Mouse (Mus musculus) intestine, embryonic 15.5 days (tissue): ENCODE data around the gene Rbp3. TPM values are rescaled to one million over a fixed set of nuclear protein-coding genes. Genes with fewer than 3 reads are reported as not detected.

Source experiments
- ATAC-seq: fragments of 200-750 bp; cut with Nextera tagmentation; 2 replicates; pipeline ENCODE4 v1.8.0; 2017; ENCODE audit warnings: moderate TSS enrichment, moderate library complexity
- H3K27ac ChIP-seq: fragments of 300-500 bp; sonication (generic); 2 replicates; pipeline ENCODE4 v1.5.1; 2015; ENCODE audit warnings: mild to moderate bottlenecking, inconsistent platforms
- H3K27me3 ChIP-seq: fragments of 300-500 bp; sonication (generic); replicated peaks from 2 replicates; pipeline ENCODE4 v1.6.1; 2015; ENCODE audit warnings: inconsistent platforms
- H3K36me3 ChIP-seq: fragments of 300-500 bp; sonication (generic); 2 replicates; pipeline ENCODE4 v1.6.1; 2015; ENCODE audit warnings: inconsistent platforms
- H3K4me1 ChIP-seq: fragments of 300-500 bp; sonication (generic); replicated peaks from 2 replicates; pipeline ENCODE4 v1.6.1; 2015; ENCODE audit warnings: inconsistent platforms
- H3K4me2 ChIP-seq: fragments of 300-500 bp; sonication (generic); replicated peaks from 2 replicates; pipeline ENCODE4 v1.6.1; 2015; ENCODE audit warnings: mild to moderate bottlenecking, inconsistent platforms
- H3K4me3 ChIP-seq: fragments of 300-500 bp; sonication (generic); replicated peaks from 2 replicates; pipeline ENCODE4 v1.5.1; 2015; ENCODE audit warnings: inconsistent platforms
- H3K9ac ChIP-seq: fragments of 300-500 bp; sonication (generic); 2 replicates; pipeline ENCODE4 v1.6.1; 2015; ENCODE audit warnings: inconsistent platforms
- H3K9me3 ChIP-seq: fragments of 300-500 bp; sonication (generic); 2 replicates; pipeline ENCODE4 v1.6.1; 2016; ENCODE audit warnings: inconsistent platforms
- WGBS: fragments of 180-500 bp; shearing (Covaris S2); methylation state at CpG from one replicate; pipeline ENCODE4 v1.1.7; 2015; 5-methylcytosine and 5-hydroxymethylcytosine counted together
- polyA plus RNA-seq: library from polyadenylated mRNA; unstranded; fragments of >200 nt; fragmentation: Nextera tagmentation; extraction: Ambion mirVana; gene quantifications from 2 replicates; pipeline ENCODE4 v1.2.1, GENCODE M21; 2015

Rbp3 gene
- not detected in 2 replicates for polyA plus RNA-seq

- H3K27ac ChIP-seq: no peak within 1 kb of the TSS
- no peaks in the 10 kb centered on the region for H3K4me1 ChIP-seq
- no peak for ATAC-seq
- no peaks in the 10 kb centered on the region for H3K27me3 ChIP-seq
- H3K36me3 ChIP-seq: no peaks in the 10 kb centered on the region
- no peak within 1 kb of the TSS for H3K4me2 ChIP-seq
- WGBS: 83% methylated on average over 5 of the region's 5 CpGs
- H3K9ac ChIP-seq: no peak within 1 kb of the TSS
- H3K4me3 ChIP-seq: no peak within 1 kb of the TSS
- H3K9me3 ChIP-seq: no peaks in the 10 kb centered on the region
Observed at GRCm38 (mm10) chr14:33953761-33954160, at the start of gene Rbp3. Gene Rbp3 (plus strand): TSS chr14:33954003.

GRCm38 (mm10) chr14:33904851-33905250 is 49.0 kb upstream of the Rbp3 start:
- H3K4me1 ChIP-seq: no peaks in the 10 kb centered on the region
- no peak for ATAC-seq

DNA sequence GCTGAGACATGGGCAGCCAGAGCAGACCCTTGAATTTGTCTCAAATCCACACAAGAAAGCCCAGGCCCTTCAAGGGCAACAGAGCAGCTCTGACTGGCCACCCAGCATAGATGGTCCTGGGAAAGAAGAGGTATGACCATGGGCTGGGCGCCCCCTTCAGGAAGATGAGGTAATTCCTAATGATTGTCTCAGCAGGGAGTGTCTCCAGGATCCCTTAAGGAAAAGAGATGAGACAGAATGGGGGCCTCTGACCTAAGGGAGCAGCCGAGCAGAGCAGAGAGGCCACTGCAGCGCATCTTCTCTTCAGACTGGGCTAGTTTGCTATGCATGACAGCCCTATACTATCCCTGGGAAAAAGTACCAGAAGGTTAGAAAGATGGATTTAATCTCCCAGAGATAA is 40.1 kb upstream of the Rbp3 start:
- Histone ChIP-seq H3K4me2 (no peak overlapping the region), H3K27ac (0 out of 2 replicates have a peak overlapping the region, but pooled peaks have one; percentile 7), H3K4me1 (0 out of 2 replicates have a peak, but pooled peaks cover 3% of the 10 kb centered on the region), H3K4me3 (no peak overlapping the region), H3K36me3 (no peaks in the 10 kb centered on the region), H3K9ac (no peak overlapping the region), H3K27me3 (no peaks in the 10 kb centered on the region), H3K9me3 (no peaks in the 10 kb centered on the region)
- no peak for ATAC-seq
- 40% methylated on average over 3 of the region's 3 CpGs for WGBS

More at GRCm38 (mm10) chr14:33904851-33905250, 49.0 kb upstream of the Rbp3 start:
- H3K9ac ChIP-seq: no peak overlapping the region
- no peaks in the 10 kb centered on the region for H3K9me3 ChIP-seq
- H3K27ac ChIP-seq: no peak overlapping the region
- no peak overlapping the region for H3K4me3 ChIP-seq
- no peaks in the 10 kb centered on the region for H3K27me3 ChIP-seq
- H3K4me2 ChIP-seq: no peak overlapping the region
- no peaks in the 10 kb centered on the region for H3K36me3 ChIP-seq

DNA sequence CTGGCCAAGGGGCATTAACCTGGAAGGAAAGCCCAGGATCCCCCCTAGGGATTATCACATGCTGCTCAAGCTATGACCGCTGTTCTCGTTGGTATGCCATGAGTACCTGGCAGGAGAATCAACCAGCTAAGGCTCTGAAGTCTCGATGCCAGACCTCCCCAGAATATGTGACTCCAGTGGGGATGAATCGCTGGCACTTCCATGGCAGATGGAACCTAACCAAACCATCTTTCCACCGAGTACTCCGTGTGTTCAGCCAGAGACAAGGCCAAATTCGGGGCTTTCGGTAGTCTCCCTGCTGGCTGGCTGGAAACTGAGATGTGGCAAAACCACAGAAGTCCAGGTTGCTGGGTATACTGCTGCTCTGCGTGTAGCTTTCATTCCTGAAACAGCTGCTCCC is 39.6 kb upstream of the Rbp3 start:
- 92% methylated on average over 9 of the region's 9 CpGs for WGBS
- Histone ChIP-seq H3K9me3 (no peaks in the 10 kb centered on the region), H3K4me2 (no peak overlapping the region), H3K36me3 (no peaks in the 10 kb centered on the region), H3K4me3 (no peak overlapping the region), H3K27me3 (no peaks in the 10 kb centered on the region), H3K27ac (no peak overlapping the region), H3K4me1 (0 out of 2 replicates have a peak, but pooled peaks cover 3% of the 10 kb centered on the region), H3K9ac (no peak overlapping the region)
- ATAC-seq: no peak

DNA sequence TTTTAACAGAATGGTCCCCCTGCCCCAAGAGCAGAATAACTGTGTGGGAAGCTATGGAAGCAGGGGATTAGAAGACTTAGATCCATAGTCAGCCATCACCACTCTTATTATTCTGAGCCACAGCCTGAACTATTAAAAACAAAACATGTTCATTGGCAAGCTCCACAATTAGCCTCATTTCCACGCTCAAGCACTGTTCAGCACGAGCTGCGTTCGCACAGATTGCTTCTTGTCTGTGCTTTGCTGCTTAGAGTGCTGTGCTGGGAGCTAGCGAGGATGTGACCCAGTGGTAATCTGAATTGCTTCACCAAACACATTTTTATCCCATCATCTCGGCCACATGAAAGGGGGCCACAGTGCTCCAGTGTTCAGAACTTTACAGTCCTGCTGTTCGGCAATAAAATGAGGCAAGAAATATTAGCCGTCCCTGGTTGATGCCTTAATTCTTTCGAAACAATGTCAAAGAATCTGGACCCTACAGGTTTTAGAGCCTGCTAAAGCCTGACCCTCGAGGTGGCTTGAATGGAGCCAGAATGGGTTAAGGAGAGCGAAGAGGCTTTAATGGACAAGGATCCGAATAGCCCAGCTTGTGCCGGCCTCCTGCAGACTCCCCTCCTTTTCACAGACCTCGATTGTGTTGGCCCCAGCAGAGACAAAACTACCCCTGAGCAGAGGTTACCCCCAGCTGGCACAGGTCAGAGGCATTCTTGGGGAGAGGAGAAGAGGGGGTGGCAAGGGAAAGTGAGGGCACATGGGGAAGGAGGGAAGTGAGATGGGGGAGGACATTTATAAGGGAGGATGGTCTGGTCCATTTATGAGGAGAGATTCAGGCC is 32.9 kb upstream of the Rbp3 start:
- H3K9me3 ChIP-seq: no peaks in the 10 kb centered on the region
- no peak overlapping the region for H3K4me2 ChIP-seq
- H3K36me3 ChIP-seq: no peaks in the 10 kb centered on the region
- no peak for ATAC-seq
- no peak overlapping the region for H3K27ac ChIP-seq
- H3K4me3 ChIP-seq: no peak overlapping the region
- 62% methylated on average over 14 of the region's 14 CpGs for WGBS
- peaks cover 49% of the 10 kb centered on the region for H3K27me3 ChIP-seq
- H3K9ac ChIP-seq: no peak overlapping the region
- H3K4me1 ChIP-seq: peaks cover 6% of the 10 kb centered on the region

- H3K27me3 ChIP-seq: peaks cover 53% of the 10 kb centered on the region
- no peak overlapping the region for H3K9ac ChIP-seq
- H3K36me3 ChIP-seq: no peaks in the 10 kb centered on the region
- peak overlapping the region; percentile 55 for H3K4me3 ChIP-seq
- WGBS: 20% methylated on average over 8 of the region's 8 CpGs
- ATAC-seq: no peak
- peak overlapping the region; percentile 96 for H3K4me2 ChIP-seq
- peaks cover 6% of the 10 kb centered on the region for H3K4me1 ChIP-seq
- no peak overlapping the region for H3K27ac ChIP-seq
- H3K9me3 ChIP-seq: no peaks in the 10 kb centered on the region
Observed at GRCm38 (mm10) chr14:33922771-33923167, 31.0 kb upstream of the Rbp3 start.

DNA sequence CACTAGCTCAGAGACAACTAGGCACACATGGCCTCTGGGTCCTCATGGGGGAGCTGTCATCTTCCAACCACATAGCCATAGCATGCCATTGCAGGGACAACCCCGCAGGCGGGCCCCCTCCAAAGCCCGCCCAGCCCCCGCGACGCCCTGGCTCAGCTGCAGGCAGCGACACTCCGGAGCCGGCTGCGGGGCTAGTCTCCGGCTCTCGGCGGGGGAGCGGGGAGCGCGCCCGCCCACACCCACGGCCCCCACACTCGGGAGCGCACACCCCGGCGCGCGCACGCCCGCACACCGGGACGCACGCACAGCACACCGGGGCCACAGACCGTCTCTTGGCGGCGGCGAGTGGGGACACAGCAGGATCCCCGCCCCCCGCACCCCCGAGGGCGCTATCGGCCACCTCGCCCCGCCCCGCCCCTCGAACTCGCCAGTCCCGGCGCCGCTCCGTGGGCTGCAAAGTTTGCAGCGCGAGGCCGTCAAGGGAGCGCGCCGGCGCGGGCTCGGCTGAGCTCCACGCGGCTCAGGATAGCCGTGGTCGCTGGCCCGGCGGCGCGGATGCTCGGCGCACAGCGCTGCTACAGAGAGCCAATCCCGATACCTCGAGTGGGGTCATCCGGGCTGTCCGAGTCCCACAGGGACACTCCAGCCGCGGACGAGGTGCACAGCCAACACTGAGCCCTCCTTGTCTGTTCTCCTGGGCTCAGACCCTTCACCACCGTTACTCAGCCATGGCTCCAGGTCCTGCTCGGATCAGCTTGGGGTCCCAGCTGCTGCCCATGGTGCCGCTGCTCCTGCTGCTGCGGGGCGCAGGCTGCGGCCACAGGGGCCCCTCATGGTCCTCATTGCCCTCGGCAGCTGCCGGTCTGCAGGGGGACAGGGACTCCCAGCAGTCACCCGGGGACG is 30.4 kb upstream of the Rbp3 start, which contains the start of gene Gdf10:
Gene Gdf10 (plus strand): TSS at position 420 of the 903 bp plus-strand sequence.
- H3K27ac ChIP-seq: no peak within 1 kb of the TSS
- H3K36me3 ChIP-seq: no peaks in the 10 kb centered on the region
- peaks cover 6% of the 10 kb centered on the region for H3K4me1 ChIP-seq
- peak; percentile 84 for ATAC-seq
- H3K27me3 ChIP-seq: peaks cover 53% of the 10 kb centered on the region
- WGBS: under 1% methylated on average over 73 of the region's 85 CpGs
- H3K4me2 ChIP-seq: peak within 1 kb of the TSS; percentile 96
- H3K4me3 ChIP-seq: peak within 1 kb of the TSS; percentile 55
- H3K9ac ChIP-seq: peak within 1 kb of the TSS; percentile 51
- H3K9me3 ChIP-seq: no peaks in the 10 kb centered on the region

GRCm38 (mm10) chr14:33931853-33932252 is 21.9 kb upstream of the Rbp3 start:
- Histone ChIP-seq H3K4me2 (no peak overlapping the region), H3K27ac (no peak overlapping the region), H3K4me1 (no peaks in the 10 kb centered on the region), H3K9me3 (no peaks in the 10 kb centered on the region), H3K27me3 (peaks cover 19% of the 10 kb centered on the region; the same call in 1 of the 2 replicates), H3K4me3 (no peak overlapping the region), H3K36me3 (no peaks in the 10 kb centered on the region), H3K9ac (no peak overlapping the region)
- 43% methylated on average over 17 of the region's 17 CpGs for WGBS
- no peak for ATAC-seq

DNA sequence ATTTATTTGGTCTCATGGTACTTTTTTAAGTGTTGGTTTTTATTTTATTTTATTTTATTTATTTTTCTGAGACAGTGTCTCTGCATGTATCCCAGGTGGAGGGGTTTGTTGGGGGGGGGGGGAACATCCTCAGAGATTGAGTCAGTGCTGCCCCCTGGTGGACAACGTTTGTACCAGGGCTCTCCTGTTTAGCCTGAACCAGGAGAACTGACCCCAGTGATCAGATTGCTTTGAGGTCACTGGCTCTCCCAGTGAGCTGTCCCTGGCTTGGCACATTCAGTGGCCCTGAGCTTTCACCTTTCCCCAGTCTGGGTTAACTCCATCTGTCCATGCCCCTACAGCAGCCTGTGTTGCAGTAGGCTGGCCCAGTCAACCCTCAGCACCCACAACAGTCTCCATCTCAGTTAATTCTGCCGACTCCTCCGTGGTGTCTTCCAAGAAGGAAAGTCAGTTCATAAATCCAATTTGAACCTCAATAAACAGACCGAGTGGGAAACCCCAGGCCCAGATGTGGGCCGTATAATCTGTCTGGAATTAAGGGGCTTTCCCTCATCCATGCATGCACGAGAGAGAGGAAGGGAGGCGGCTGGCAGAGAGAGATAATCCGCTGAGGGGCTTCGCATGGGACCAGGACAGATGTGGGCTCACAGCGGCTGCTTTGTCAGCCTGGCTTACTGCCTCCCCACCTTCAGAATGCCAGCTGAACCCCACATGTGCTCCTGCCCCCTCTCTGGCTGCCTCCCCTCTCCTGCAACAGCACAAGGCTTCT is 20.7 kb upstream of the Rbp3 start:
- Histone ChIP-seq H3K27ac (no peak overlapping the region), H3K36me3 (no peaks in the 10 kb centered on the region), H3K4me3 (no peak overlapping the region), H3K4me2 (no peak overlapping the region), H3K9me3 (no peaks in the 10 kb centered on the region), H3K4me1 (no peaks in the 10 kb centered on the region), H3K27me3 (peaks cover 19% of the 10 kb centered on the region; the same call in 1 of the 2 replicates), H3K9ac (no peak overlapping the region)
- ATAC-seq: no peak
- WGBS: 63% methylated on average over 10 of the region's 10 CpGs

DNA sequence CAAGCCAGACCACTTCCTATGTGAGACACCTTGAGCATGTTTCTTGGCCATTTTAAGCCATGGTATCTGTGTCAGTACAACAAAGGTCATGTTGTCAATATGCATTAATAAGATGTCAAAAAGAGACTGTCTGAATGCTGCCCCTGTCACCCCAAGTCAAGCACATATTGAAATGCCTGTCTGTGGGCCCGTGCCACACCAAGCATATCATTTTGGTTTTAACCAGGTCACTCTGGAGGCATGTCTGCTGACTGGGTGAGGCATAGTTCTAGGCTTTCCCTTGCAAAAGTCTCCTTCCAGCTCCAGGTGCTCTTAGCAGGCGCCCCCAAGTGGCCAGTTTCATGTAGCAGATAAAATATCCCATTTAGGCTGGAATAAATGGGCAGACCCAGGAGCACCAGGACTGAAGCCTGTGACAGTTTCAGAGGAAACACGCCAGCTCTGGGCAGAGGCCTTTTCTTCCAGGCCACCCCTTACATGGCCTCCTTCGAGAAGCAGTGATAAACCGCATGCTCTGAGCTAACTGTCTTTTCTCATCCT is 20.0 kb upstream of the Rbp3 start:
- WGBS: 42% methylated on average over 5 of the region's 5 CpGs
- no peak overlapping the region for H3K9ac ChIP-seq
- H3K27me3 ChIP-seq: peaks cover 19% of the 10 kb centered on the region; the same call in 1 of the 2 replicates
- no peak for ATAC-seq
- no peak overlapping the region for H3K27ac ChIP-seq
- no peak overlapping the region for H3K4me3 ChIP-seq
- H3K4me2 ChIP-seq: no peak overlapping the region
- H3K9me3 ChIP-seq: no peaks in the 10 kb centered on the region
- H3K4me1 ChIP-seq: no peaks in the 10 kb centered on the region
- H3K36me3 ChIP-seq: no peaks in the 10 kb centered on the region

DNA sequence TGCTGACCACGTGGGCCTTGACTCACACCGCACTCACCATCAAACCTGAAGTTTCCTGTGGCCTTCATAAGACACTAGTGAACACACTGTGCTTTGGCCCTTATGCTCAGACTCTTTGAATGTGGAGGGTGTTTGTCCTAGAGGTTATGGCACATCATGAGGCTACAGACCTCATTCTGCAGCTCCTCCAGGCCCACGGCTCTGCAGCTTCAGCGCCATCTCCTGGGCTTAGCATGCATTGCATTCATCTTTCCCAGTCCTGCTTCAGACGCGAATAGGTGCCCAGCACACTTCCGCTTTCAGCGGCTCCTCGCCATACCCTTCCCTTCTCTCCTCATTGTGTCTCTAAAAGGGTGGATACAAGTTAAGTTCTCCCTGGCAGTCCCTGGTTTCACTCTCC is 14.7 kb upstream of the Rbp3 start:
- Histone ChIP-seq H3K27me3 (no peaks in the 10 kb centered on the region), H3K4me1 (no peaks in the 10 kb centered on the region), H3K4me2 (peak overlapping the region; percentile 30; the same call in 1 of the 2 replicates), H3K9me3 (no peaks in the 10 kb centered on the region), H3K4me3 (no peak overlapping the region), H3K27ac (no peak overlapping the region), H3K9ac (0 out of 2 replicates have a peak overlapping the region, but pooled peaks have one; percentile 26), H3K36me3 (no peaks in the 10 kb centered on the region)
- ATAC-seq: peak; percentile 51
- 31% methylated on average over 9 of the region's 9 CpGs for WGBS
